Mouse (Mus musculus): ENCODE measurements around the gene Nkd2. TPM values are rescaled to one million over a fixed set of nuclear protein-coding genes. Genes with fewer than 3 reads are reported as not detected.

Gene Nkd2
- total RNA-seq (2021), result 1 to 10 TPM; 6.5 to 6.6 TPM

DNA sequence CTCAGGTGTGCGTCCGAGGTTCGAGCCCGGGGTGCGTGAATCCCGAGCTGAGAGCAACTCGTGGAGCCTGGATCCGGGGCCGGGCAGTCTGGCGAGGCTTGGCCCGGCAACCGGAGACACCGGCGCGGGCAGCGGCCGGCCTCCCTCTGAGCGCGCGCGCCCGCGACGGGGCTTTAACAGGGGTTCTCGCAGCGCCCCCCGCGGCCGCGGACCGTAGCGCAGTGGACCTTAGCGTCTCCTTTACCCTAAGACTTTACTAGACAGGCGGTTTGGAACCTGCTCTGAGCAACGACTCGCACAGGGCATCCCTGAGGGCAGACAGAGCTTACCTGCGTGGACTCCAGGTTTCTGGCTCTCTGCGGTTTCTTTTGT lies at the start of gene Nkd2:
Gene Nkd2 (minus strand): TSS at position 167 of the 372 bp plus-strand sequence.
- intact Hi-C loops (cut with DNase I), result no loop called here

DNA sequence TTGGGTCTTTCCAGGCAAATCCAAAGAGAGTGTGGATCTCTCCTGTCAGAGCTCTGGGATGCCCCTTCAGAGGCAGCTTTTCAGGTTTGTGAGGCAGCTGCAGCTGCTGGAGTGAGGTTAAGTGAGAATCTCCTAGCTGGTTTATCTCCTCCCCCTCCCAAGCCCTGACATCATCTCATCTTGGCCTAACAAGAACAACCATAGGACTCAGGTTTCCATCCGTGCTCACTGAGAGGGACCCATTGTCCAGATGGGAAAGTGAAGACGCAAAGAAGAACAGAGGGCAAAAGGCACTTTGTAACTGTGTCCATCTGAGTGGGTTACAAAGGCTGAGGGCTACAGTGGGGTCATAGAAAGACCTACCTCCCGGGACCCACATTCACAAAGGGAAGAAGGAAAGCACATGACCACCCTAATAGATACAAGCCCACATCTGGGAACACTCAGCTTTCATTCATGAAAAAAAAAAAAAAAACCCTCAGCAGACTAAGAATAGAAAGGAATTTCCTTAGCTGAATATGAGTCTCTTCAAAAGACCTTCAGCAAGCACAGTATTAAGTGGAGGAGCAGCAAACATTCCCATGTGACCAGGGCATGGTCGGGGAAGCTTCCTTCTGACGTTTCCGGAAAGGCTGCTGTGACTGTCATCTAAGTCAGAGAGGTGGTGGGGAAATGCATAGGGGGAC lies 45.2 kb upstream of the Nkd2 start:
- DNase-seq (ENCODE audit: extremely low spot score in 1 of 2, low spot score in 2 of 2), result peak in 1 of 2 experiments; percentile 48
- intact Hi-C loops (cut with DNase I), result no loop called here

More for the DNA sequence above, at the start of gene Nkd2:
- peak; percentile 53 to 89 for DNase-seq (ENCODE audit: extremely low spot score in 1 of 2, low spot score in 2 of 2)

GRCm38 (mm10) chr13:73887415-73887874 lies 40.0 kb upstream of the Nkd2 start:
- intact Hi-C loops (cut with DNase I), result no loop called here
- peak in 1 of 2 experiments; percentile 63 for DNase-seq (ENCODE audit: extremely low spot score in 1 of 2, low spot score in 2 of 2)

DNA sequence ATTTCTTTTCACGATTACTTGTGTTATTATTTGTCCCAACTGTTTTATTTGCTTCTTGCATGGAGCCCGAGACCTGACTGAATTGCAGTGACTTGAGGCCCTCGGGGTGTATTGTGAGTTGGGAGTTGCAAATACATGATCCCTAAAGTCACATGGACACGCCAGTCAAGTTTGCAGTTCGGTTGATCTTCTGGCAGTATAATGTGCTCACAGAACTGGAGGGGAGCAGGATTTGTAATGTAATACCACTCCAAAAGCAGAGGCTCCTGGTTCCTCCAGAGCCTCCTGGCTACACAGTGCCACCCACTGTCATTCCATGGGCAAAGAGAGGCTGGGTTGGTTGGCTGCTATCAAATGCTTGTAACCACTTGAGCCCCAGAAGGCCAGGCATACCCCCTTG lies 39.2 kb upstream of the Nkd2 start:
- DNase-seq (ENCODE audit: extremely low spot score in 1 of 2, low spot score in 2 of 2), result peak in 1 of 2 experiments; percentile 5
- intact Hi-C loops (cut with DNase I), result no loop called here

DNA sequence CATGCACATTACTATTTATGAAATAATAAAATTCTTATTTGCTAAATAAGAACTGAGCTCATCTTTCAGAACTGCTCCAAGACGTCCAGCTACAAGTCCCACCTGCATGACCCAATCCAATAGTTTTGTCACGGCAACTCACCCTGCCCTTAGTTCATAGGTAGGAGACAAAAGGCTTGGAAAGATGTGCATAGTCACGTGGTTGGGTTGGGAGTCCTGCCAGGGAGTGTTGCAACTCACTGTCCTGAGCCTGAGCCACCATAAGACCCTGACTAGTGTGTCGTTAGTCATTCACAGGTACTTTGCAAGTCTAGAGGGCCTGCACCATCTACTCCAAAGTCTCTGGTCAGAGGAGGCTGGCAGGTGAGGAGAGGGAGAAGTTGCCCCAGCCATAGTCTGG lies 38.6 kb upstream of the Nkd2 start:
- intact Hi-C loops (cut with DNase I), result no loop called here
- no peak for DNase-seq (ENCODE audit: extremely low spot score in 1 of 2, low spot score in 2 of 2)

DNA sequence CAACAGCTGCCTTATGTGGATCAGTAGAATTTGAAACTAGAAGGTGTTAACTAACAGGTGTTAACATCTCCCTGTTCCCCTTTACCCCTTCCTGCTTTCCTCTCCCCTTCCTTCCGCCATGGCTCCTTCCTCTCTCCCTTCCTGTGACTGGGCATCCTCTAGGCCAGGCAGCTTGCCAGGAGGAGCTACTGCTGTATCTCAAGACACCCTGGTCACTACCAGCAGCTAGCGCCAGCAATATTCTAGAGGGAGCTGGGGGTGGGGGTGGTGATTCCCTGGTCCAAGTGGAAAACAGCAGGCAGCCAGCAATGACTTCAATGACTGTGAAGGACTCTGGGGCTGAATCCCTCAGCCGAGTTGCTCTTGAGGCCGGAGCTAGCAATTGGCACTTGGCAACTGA lies 38.2 kb upstream of the Nkd2 start:
- DNase-seq (ENCODE audit: extremely low spot score in 1 of 2, low spot score in 2 of 2), result peak in 1 of 2 experiments; percentile 50
- intact Hi-C loops (cut with DNase I), result no loop called here

GRCm38 (mm10) chr13:73881347-73881746 lies 33.9 kb upstream of the Nkd2 start:
- intact Hi-C loops (cut with DNase I), result no loop called here
- no peak for DNase-seq (ENCODE audit: extremely low spot score in 1 of 2, low spot score in 2 of 2)

DNA sequence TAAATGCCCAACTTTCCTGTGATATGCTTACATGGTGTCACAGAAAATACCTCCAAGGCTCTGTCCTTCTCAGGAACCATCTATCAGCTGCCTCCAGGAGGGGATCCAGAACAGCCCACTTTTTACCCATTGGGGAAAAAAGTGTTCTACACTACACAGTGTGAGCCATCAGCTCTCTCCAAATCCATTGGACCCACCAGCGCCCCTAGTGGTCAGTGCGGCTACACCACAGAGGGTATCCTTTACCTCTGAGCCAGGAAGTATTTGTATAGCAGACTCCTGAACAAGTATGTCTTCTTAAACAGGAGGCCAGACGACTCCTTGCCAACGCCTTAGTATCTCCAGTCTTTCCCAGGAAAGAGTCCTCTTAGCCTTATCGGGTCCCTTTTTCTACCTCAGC lies 32.4 kb upstream of the Nkd2 start:
- DNase-seq (ENCODE audit: extremely low spot score in 1 of 2, low spot score in 2 of 2), result peak in 1 of 2 experiments; percentile 67
- intact Hi-C loops (cut with DNase I), result no loop called here

- intact Hi-C loops (cut with DNase I), result no loop called here
- DNase-seq (ENCODE audit: extremely low spot score in 1 of 2, low spot score in 2 of 2), result no peak
Observed at GRCm38 (mm10) chr13:73872159-73872558, 24.7 kb upstream of the Nkd2 start.

- peak in 1 of 2 experiments; percentile 47 for DNase-seq (ENCODE audit: extremely low spot score in 1 of 2, low spot score in 2 of 2)
- intact Hi-C loops (cut with DNase I), result no loop called here
Observed at GRCm38 (mm10) chr13:73846589-73847464, 604 bp downstream of the Nkd2 start.

DNA sequence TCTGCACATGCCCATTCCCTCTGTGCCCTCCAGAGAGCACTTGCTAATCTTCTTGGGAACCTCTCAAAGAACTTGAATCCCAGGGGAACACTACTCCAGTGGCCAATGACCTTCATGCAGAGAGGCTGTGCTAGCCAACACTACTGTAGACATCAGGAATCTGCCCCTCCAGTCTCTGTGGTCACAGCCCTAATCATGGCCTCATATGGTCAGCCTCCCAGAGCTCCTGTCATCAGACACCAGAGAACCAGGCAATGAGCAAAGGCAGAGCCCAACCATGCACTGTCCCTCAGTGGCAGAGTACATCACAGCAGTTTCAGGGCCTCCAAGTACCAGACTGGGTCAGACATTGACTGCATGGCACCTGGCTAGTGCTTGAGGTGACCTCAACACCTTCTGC lies 4.7 kb downstream of the Nkd2 start:
- intact Hi-C loops (cut with DNase I), result no loop called here
- DNase-seq (ENCODE audit: extremely low spot score in 1 of 2, low spot score in 2 of 2), result no peak

GRCm38 (mm10) chr13:73839740-73840139 lies 7.7 kb downstream of the Nkd2 start:
- intact Hi-C loops (cut with DNase I), result loop anchor here (5.0 kb wide), 1 partner anchor 68 kb away; no protein-coding TSS in a partner anchor
- no peak for DNase-seq (ENCODE audit: extremely low spot score in 1 of 2, low spot score in 2 of 2)

- no peak for DNase-seq (ENCODE audit: extremely low spot score in 1 of 2, low spot score in 2 of 2)
- intact Hi-C loops (cut with DNase I), result loop anchor here (5.0 kb wide), 1 partner anchor 68 kb away; no protein-coding TSS in a partner anchor
Observed at GRCm38 (mm10) chr13:73839137-73839548, 8.3 kb downstream of the Nkd2 start.

GRCm38 (mm10) chr13:73837708-73838107 lies 9.7 kb downstream of the Nkd2 start:
- no peak for DNase-seq (ENCODE audit: extremely low spot score in 1 of 2, low spot score in 2 of 2)
- intact Hi-C loops (cut with DNase I), result loop anchor here (5.0 kb wide), 1 partner anchor 70 kb away; no protein-coding TSS in a partner anchor

- intact Hi-C loops (cut with DNase I), result loop anchor here (5.0 kb wide), 1 partner anchor 71 kb away; no protein-coding TSS in a partner anchor
- no peak for DNase-seq (ENCODE audit: extremely low spot score in 1 of 2, low spot score in 2 of 2)
Observed at GRCm38 (mm10) chr13:73836491-73836890, 10.9 kb downstream of the Nkd2 start.

GRCm38 (mm10) chr13:73835791-73836190 lies 11.6 kb downstream of the Nkd2 start:
- no peak for DNase-seq (ENCODE audit: extremely low spot score in 1 of 2, low spot score in 2 of 2)
- intact Hi-C loops (cut with DNase I), result loop anchor here (5.0 kb wide), 1 partner anchor 72 kb away; no protein-coding TSS in a partner anchor

- DNase-seq (ENCODE audit: extremely low spot score in 1 of 2, low spot score in 2 of 2), result no peak
- intact Hi-C loops (cut with DNase I), result no loop called here
Observed at GRCm38 (mm10) chr13:73833809-73834208, 13.6 kb downstream of the Nkd2 start.

- intact Hi-C loops (cut with DNase I), result no loop called here
- peak in 1 of 2 experiments; percentile 53 for DNase-seq (ENCODE audit: extremely low spot score in 1 of 2, low spot score in 2 of 2)
Observed at GRCm38 (mm10) chr13:73831486-73831885, 15.9 kb downstream of the Nkd2 start.

GRCm38 (mm10) chr13:73827243-73827642 lies 20.2 kb downstream of the Nkd2 start:
- intact Hi-C loops (cut with DNase I), result no loop called here
- no peak for DNase-seq (ENCODE audit: extremely low spot score in 1 of 2, low spot score in 2 of 2)

Measured in left cerebral cortex, postnatal 10 days (tissue).